Mouse (Mus musculus) T-helper 2 cell (primary cell): ENCODE results near the gene Myo16.

Experiments
- in situ Hi-C: fragments of 300-600 bp; cut with MboI, MseI; formaldehyde crosslinking; loops from one replicate; pipeline ENCODE4 v1.15.1; 2025; ENCODE audit warnings: high pct_unique_total_duplicates

Myo16 gene

GRCm38 (mm10) chr8:10303992-10304391 is 150.3 kb downstream of the Myo16 start:
- in situ Hi-C loops: no loop called here

GRCm38 (mm10) chr8:10304721-10305120 is 151.0 kb downstream of the Myo16 start:
- in situ Hi-C loops: no loop called here

GRCm38 (mm10) chr8:10307345-10307744 is 153.6 kb downstream of the Myo16 start:
- in situ Hi-C loops: no loop called here

- in situ Hi-C loops: no loop called here
Observed at GRCm38 (mm10) chr8:10307770-10308476, 154.2 kb downstream of the Myo16 start.

- in situ Hi-C loops: no loop called here
Observed at GRCm38 (mm10) chr8:10310470-10310869, 156.8 kb downstream of the Myo16 start.

- in situ Hi-C loops: no loop called here
Observed at GRCm38 (mm10) chr8:10312316-10312715, 158.6 kb downstream of the Myo16 start.

GRCm38 (mm10) chr8:10316201-10316600 is 162.5 kb downstream of the Myo16 start:
- in situ Hi-C loops: no loop called here

GRCm38 (mm10) chr8:10318103-10318502 is 164.4 kb downstream of the Myo16 start:
- in situ Hi-C loops: no loop called here

- in situ Hi-C loops: loop anchor here (10.0 kb wide), 1 partner anchor 286 kb away; no protein-coding TSS in a partner anchor
Observed at GRCm38 (mm10) chr8:10350451-10350850, 196.7 kb downstream of the Myo16 start.

GRCm38 (mm10) chr8:10358711-10359110 is 205.0 kb downstream of the Myo16 start:
- in situ Hi-C loops: loop anchor here (10.0 kb wide), 1 partner anchor 294 kb away; no protein-coding TSS in a partner anchor

- in situ Hi-C loops: no loop called here
Observed at GRCm38 (mm10) chr8:10362949-10363348, 209.2 kb downstream of the Myo16 start.

- in situ Hi-C loops: no loop called here
Observed at GRCm38 (mm10) chr8:10363654-10364406, 210.1 kb downstream of the Myo16 start.

GRCm38 (mm10) chr8:10366141-10366540 is 212.4 kb downstream of the Myo16 start:
- in situ Hi-C loops: no loop called here

- in situ Hi-C loops: no loop called here
Observed at GRCm38 (mm10) chr8:10372571-10372970, 218.9 kb downstream of the Myo16 start.

GRCm38 (mm10) chr8:10387143-10387542 is 233.4 kb downstream of the Myo16 start:
- in situ Hi-C loops: no loop called here

- in situ Hi-C loops: no loop called here
Observed at GRCm38 (mm10) chr8:10391096-10391683, 237.5 kb downstream of the Myo16 start.

- in situ Hi-C loops: no loop called here
Observed at GRCm38 (mm10) chr8:10391913-10392312, 238.2 kb downstream of the Myo16 start.

- in situ Hi-C loops: no loop called here
Observed at GRCm38 (mm10) chr8:10394506-10394905, 240.8 kb downstream of the Myo16 start.

- in situ Hi-C loops: no loop called here
Observed at GRCm38 (mm10) chr8:10395146-10395545, 241.4 kb downstream of the Myo16 start.

- in situ Hi-C loops: no loop called here
Observed at GRCm38 (mm10) chr8:10402606-10403005, 248.9 kb downstream of the Myo16 start.

GRCm38 (mm10) chr8:10405469-10405868 is 251.8 kb downstream of the Myo16 start:
- in situ Hi-C loops: no loop called here

GRCm38 (mm10) chr8:10409043-10409442 is 255.3 kb downstream of the Myo16 start:
- in situ Hi-C loops: no loop called here

GRCm38 (mm10) chr8:10411511-10411910 is 257.8 kb downstream of the Myo16 start:
- in situ Hi-C loops: no loop called here
